Mouse (Mus musculus) stomach, postnatal 0 days (tissue): ENCODE data around the gene Ctf1.

Source experiments
- CTCF ChIP-seq: IDR thresholded peaks from 2 replicates; pipeline ENCODE4 v1.5.1; 2016; ENCODE audit warnings: antibody characterized with exemption, low read depth, mild to moderate bottlenecking, moderate library complexity
- EP300 ChIP-seq: optimal IDR thresholded peaks from 2 replicates; pipeline ENCODE3; 2016; ENCODE audit warnings: antibody characterized with exemption

- TF ChIP-seq EP300, result no peak
- no peak for TF ChIP-seq CTCF
These were observed 19.2 kb upstream of the Ctf1 start for GRCm38 (mm10) chr7:127693290-127693689.
